Mouse (Mus musculus) midbrain, embryonic 16.5 days (tissue): ENCODE results near the gene Gm8332. TPM values are rescaled to one million over a fixed set of nuclear protein-coding genes. Genes with fewer than 3 reads are reported as not detected.
"Not testable (repeated sequence)": the region's sequence is repeated elsewhere in the genome, so short reads cannot be mapped to it uniquely, and the experiment has no call there.

Source experiments
- ATAC-seq: fragments of 200-750 bp; cut with Nextera tagmentation; 2 replicates; pipeline ENCODE4 v1.8.0; 2017; ENCODE audit warnings: moderate TSS enrichment
- H3K27ac ChIP-seq: fragments of 300-500 bp; sonication (generic); 2 replicates; pipeline ENCODE4 v1.5.1; 2014; ENCODE audit warnings: mild to moderate bottlenecking, low read length, mixed read lengths
- H3K27me3 ChIP-seq: fragments of 300-500 bp; sonication (generic); 2 replicates; pipeline ENCODE4 v1.6.1; 2014; ENCODE audit warnings: low read depth, low read length, mixed read lengths; ENCODE audit not compliant: control insufficient read depth, insufficient read depth
- H3K36me3 ChIP-seq: fragments of 300-500 bp; sonication (generic); 2 replicates; pipeline ENCODE4 v1.6.1; 2014; ENCODE audit warnings: mild to moderate bottlenecking, low read length, moderate library complexity, mixed read lengths; ENCODE audit not compliant: control insufficient read depth, insufficient read depth
- H3K4me1 ChIP-seq: fragments of 300-500 bp; sonication (generic); 2 replicates; pipeline ENCODE4 v1.6.1; 2014; ENCODE audit warnings: mild to moderate bottlenecking, low read length, mixed read lengths; ENCODE audit not compliant: control insufficient read depth, insufficient read depth
- H3K4me2 ChIP-seq: fragments of 300-500 bp; sonication (generic); 2 replicates; pipeline ENCODE4 v1.6.1; 2014; ENCODE audit warnings: mild to moderate bottlenecking, low read length, mixed read lengths
- H3K4me3 ChIP-seq: fragments of 300-500 bp; sonication (generic); 2 replicates; pipeline ENCODE4 v1.5.1; 2014; ENCODE audit warnings: low read depth, mild to moderate bottlenecking, low read length, moderate library complexity, mixed read lengths
- H3K9ac ChIP-seq: fragments of 300-500 bp; sonication (generic); 2 replicates; pipeline ENCODE4 v1.6.1; 2014; ENCODE audit warnings: low read depth, low read length, mixed read lengths
- H3K9me3 ChIP-seq: fragments of 300-500 bp; sonication (generic); replicated peaks from 2 replicates; pipeline ENCODE4 v1.6.1; 2014; ENCODE audit warnings: mild to moderate bottlenecking, low read length, mixed read lengths; ENCODE audit not compliant: control insufficient read depth, poor library complexity, severe bottlenecking
- WGBS: fragments of 180-500 bp; shearing (Covaris S2); extraction: QIAGEN DNeasy Blood & Tissue Kit; methylation state at CpG from one replicate; pipeline ENCODE4 v1.1.7; 2014; 5-methylcytosine and 5-hydroxymethylcytosine counted together
- polyA plus RNA-seq: library from polyadenylated mRNA; unstranded; fragments of >200 nt; fragmentation: Nextera tagmentation; extraction: Ambion mirVana; gene quantifications from 2 replicates; pipeline ENCODE4 v1.2.1, GENCODE M21; 2015

The Gm8332 gene
- not detected in 2 replicates for polyA plus RNA-seq

DNA sequence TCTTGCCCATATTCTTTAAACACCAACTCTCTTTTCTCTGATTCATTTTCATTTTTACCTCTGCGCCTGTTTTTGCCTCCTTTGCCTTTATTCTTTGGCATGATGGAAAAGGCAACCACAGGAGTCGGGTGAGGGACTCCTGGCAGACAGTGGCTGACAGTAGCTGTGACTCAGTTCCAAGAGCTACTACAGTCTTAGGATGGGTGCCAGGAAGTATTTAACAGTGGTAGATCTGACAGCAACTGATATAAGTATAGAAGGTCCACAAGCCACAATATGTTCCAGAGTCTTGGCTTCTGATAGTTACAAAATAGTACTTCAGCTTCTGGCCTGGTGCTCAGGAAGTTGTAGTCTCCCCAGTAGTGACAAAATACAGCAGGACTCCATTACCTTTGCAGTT, at the start of gene Gm8332:
TSS of gene Gm8332 (minus strand) at position 101 of the 400 bp plus-strand sequence.
- WGBS: 55% methylated on average over 1 of the region's 2 CpGs
- not testable (repeated sequence) for H3K9ac ChIP-seq, H3K4me1 ChIP-seq, H3K4me2 ChIP-seq, H3K9me3 ChIP-seq, H3K36me3 ChIP-seq, H3K27ac ChIP-seq, H3K27me3 ChIP-seq, H3K4me3 ChIP-seq, ATAC-seq

DNA sequence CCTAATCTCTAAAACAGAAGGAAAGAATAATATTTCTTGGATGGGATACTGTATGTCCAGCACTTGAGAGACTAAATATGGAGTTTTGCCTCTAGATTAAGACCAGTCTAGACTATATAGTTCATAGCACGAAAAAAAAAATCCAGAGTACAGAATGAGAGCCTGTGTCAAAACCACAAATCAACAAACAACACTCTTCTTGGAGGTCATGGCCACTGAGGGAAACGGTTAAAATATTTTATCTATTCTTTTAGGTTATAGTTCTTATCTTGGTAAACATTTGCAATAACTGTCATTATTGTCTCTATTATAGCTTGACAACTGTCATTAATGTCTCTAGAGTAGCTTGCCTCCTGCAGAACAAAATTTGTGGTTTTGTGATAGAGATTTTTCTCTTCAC, 47.3 kb upstream of the Gm8332 start:
- not testable (repeated sequence) for H3K9ac ChIP-seq, H3K4me1 ChIP-seq, H3K4me3 ChIP-seq, H3K27ac ChIP-seq, H3K36me3 ChIP-seq, H3K4me2 ChIP-seq, H3K27me3 ChIP-seq, ATAC-seq, H3K9me3 ChIP-seq
- 67% methylated on average over 2 of the region's 2 CpGs for WGBS

DNA sequence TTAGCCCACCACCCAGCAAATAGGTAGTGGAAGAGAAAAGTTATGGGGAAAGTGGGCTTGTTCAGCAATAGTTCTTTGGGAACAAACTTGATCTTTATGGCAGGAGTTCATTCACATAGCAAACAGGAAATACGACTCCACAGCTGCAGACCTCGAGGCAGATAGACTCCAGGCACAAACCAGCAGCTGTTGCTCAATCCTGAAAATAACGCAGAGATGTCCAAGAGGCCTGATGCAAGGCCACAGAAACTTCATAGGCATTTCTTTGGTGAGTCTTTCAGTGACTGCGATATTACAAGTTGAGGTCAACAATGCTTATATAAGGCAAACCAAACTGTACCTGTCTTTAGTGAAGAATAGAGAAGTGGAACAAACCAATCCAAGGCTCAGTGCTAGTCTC, 43.2 kb upstream of the Gm8332 start:
- not testable (repeated sequence) for H3K9ac ChIP-seq, H3K4me2 ChIP-seq, H3K27me3 ChIP-seq, ATAC-seq, H3K4me3 ChIP-seq, H3K27ac ChIP-seq, H3K4me1 ChIP-seq, H3K36me3 ChIP-seq, H3K9me3 ChIP-seq
- WGBS: 83% methylated on average over 4 of the region's 4 CpGs

DNA sequence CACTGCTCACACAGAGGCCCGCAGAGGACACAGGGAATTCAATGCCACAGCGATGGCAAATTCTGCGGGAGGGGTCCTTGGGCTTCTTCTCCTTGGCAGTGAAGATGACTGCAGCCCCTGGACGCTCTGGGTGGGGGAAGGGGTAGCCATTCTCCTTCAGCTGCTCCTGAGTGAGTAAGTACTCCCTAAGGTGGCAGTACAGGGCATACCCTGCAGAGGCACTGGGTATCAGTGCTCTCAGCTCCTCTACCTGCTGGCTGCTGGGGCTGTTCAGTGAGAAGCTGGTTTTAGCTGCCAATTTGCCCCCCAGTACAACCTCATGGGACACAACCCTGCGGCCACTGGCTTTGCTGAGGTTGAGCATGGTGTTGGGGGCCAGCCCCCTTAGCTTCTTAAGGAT, 35.3 kb upstream of the Gm8332 start:
- H3K4me3 ChIP-seq, H3K4me2 ChIP-seq, H3K4me1 ChIP-seq, H3K9me3 ChIP-seq, H3K36me3 ChIP-seq, ATAC-seq, H3K27me3 ChIP-seq, H3K27ac ChIP-seq, H3K9ac ChIP-seq: not testable (repeated sequence)
- 92% methylated on average over 4 of the region's 5 CpGs for WGBS

DNA sequence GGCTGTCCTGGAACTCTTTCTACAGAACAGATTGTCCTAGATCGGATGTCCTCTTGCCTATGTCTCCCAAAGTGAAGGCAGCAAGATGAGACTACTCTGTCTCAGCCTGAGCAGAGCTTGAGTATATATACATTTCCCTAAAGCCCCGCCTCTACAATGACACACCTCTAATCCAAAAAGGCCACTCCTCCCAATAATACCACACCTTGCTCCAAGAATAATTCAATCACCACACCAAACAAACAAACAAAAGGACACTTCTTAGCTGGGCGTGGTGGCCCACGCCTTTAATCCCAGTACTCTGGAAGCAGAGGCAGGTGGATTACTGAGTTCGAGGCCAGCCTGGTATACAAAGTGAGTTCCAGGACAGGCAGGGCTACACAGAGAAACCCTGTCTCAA, 24.5 kb upstream of the Gm8332 start, which contains the start of gene Gm5662:
TSS of gene Gm5662 (minus strand) at position 101 of the 400 bp plus-strand sequence.
- H3K27me3 ChIP-seq, H3K4me1 ChIP-seq, ATAC-seq, H3K4me2 ChIP-seq, H3K9me3 ChIP-seq, H3K4me3 ChIP-seq, H3K36me3 ChIP-seq, H3K27ac ChIP-seq, H3K9ac ChIP-seq: not testable (repeated sequence)
- WGBS: 85% methylated on average over 5 of the region's 5 CpGs

DNA sequence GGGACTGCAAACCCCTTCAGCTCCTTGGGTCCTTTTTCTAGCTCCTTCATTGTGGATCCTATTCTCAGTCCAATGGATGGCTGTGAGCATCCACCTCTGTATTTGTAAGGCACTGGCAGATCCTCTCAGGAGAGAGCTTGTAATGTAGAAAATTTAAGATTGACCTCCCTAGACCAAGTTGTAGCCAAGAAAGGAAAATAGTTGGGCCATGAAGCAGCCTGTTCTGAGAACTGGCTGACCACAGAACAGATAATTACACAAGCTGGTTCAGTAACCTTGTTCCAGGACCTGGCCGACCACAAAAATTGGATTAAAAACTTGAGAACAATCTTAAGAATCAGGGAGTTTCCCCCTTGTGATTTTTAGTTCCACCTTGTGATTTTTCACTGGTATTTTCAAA, 7.3 kb upstream of the Gm8332 start:
- 53% methylated on average over 1 of the region's 1 CpGs for WGBS
- Histone ChIP-seq H3K4me2 (no peak overlapping the region), H3K9ac (no peak overlapping the region), H3K36me3 (no peaks in the 10 kb centered on the region), H3K27me3 (no peaks in the 10 kb centered on the region), H3K27ac (no peak overlapping the region), H3K4me3 (no peak overlapping the region), H3K4me1 (no peaks in the 10 kb centered on the region), H3K9me3 (no peaks in the 10 kb centered on the region)
- no peak for ATAC-seq

DNA sequence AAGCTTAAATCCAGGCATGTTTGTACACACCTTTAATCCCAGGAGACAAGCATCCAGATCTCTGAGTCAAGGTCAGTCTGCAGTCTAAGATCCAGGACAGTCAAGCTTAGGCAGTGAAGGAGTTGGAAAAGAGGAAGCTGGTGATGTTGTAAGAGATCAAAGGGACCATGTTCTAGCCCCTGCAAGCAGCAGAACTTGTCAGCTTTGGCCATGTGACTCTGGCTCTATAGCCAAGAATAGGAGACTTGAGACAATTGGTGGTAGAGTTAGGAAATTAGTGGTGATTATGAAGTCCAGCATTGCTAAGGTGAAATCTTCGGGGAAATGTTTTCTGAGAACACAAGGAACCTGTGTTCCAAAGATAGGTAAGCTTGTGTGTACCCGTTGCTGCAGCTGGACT, 6.0 kb upstream of the Gm8332 start:
- not testable (repeated sequence) for H3K36me3 ChIP-seq, H3K4me1 ChIP-seq, H3K4me3 ChIP-seq, H3K27ac ChIP-seq, ATAC-seq, H3K9ac ChIP-seq, H3K27me3 ChIP-seq, H3K9me3 ChIP-seq, H3K4me2 ChIP-seq
- whole genome bisulfite sequencing: 71% methylated on average over 2 of the region's 2 CpGs

DNA sequence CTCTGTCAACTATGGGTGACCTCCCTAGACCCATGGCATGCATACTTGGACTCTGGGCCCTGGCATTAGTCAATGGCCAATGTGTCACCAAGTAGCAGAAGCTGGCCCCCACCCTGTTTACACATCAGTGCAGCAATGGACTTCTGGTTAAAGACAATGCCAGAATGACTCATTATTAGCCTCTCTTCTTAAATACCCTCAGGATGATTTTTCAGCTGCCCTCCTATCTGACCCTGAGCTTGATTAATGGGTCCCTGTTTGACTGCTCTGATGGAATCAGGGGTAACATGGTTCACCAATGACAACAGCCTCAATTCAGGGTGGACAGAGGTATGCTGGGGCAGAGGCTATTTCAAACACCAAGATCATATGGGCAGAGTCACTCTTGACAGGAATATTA, 4.1 kb downstream of the Gm8332 start:
- not testable (repeated sequence) for H3K27me3 ChIP-seq, H3K4me3 ChIP-seq, H3K27ac ChIP-seq, H3K4me1 ChIP-seq, H3K4me2 ChIP-seq, H3K9me3 ChIP-seq, ATAC-seq, H3K36me3 ChIP-seq, H3K9ac ChIP-seq

DNA sequence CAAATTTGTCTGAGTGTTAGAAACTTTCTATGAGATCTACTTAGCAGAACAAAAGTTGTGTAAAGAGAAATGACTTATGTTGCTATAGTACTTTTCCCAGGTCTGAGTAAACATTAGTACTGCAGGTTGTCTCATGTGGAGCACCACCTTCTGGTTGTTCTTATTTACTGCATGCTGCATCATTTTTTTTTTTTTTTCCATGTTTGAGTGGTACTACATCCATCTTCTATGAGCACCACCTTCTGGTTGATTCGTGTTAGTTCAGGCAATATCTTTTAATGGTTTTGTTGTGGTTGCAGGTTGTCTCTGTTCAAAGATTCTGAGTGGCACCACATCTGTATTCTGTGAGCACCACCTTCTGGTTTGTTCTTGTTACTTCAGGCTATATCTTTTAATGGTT, 7.0 kb downstream of the Gm8332 start:
- not testable (repeated sequence) for H3K36me3 ChIP-seq, H3K4me1 ChIP-seq, H3K9ac ChIP-seq, ATAC-seq, H3K4me2 ChIP-seq, H3K27me3 ChIP-seq, H3K27ac ChIP-seq, H3K4me3 ChIP-seq, H3K9me3 ChIP-seq
- 67% methylated on average over 1 of the region's 1 CpGs for WGBS

DNA sequence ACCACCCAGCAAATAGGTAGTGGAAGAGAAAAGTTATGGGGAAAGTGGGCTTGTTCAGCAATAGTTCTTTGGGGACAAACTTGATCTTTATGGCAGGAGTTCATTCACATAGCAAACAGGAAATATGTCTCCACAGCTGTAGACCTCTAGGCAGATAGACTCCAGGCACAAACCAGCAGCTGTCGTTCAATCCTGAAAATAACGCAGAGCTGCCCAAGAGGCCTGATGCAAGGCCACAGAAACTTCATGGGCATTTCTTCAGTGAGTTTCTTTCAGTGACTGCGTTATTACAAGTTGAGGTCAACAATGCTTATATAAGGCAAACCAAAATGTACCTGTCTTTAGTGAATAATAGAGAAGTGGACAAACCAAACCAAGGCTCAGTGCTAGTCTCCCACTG, 30.5 kb downstream of the Gm8332 start:
- no peaks in the 10 kb centered on the region for H3K9me3 ChIP-seq
- WGBS: 93% methylated on average over 3 of the region's 3 CpGs
- H3K4me1 ChIP-seq: no peaks in the 10 kb centered on the region
- no peak for ATAC-seq
- H3K27me3 ChIP-seq: no peaks in the 10 kb centered on the region
- no peak overlapping the region for H3K27ac ChIP-seq
- no peaks in the 10 kb centered on the region for H3K36me3 ChIP-seq
- H3K9ac ChIP-seq: no peak overlapping the region
- no peak overlapping the region for H3K4me3 ChIP-seq
- no peak overlapping the region for H3K4me2 ChIP-seq
